ENCODE assay signal across 28 mouse cellular contexts in genomic region chr19:32019722-32020121, GRCm38 (mm10).
DNase-seq lines count a peak whose midpoint lies in the region; ATAC-seq and TF ChIP-seq lines count a peak whose summit lies in the region.
"Had no signal": no experiment of that assay in that cellular context is flagged by ENCODE, and none has a peak within 500 bp of the region (broad histone marks: within the 10 kb centered on the region; RNA-seq: fewer than 3 reads in every experiment).

No protein-coding gene starts in this region.

- TF ChIP-seq EP300 in heart, postnatal 0 days (IDR thresholded peaks at IDR 0.05; ENCODE audit: low read depth), result no peak
- TF ChIP-seq EP300 in stomach, postnatal 0 days (optimal IDR thresholded peaks at IDR 0.05), result no peak

- peaks cover 24% of the 10 kb centered on the region for H3K4me1 ChIP-seq in heart, embryonic 10.5 days
- H3K4me1 ChIP-seq in heart, postnatal 0 days (ENCODE audit: control insufficient read depth, insufficient read depth), result 0 out of 2 replicates have a peak, but pooled peaks cover 8% of the 10 kb centered on the region
- no peaks in the 10 kb centered on the region for H3K4me1 ChIP-seq in stomach, embryonic 14.5 days (ENCODE audit: control insufficient read depth, insufficient read depth, low read length)
- no peaks in the 10 kb centered on the region for H3K4me1 ChIP-seq in stomach, postnatal 0 days (replicated peaks; ENCODE audit: control insufficient read depth, insufficient read depth)
- H3K4me1 ChIP-seq: forebrain, embryonic 13.5 days had no signal

- no peak overlapping the region for H3K4me2 ChIP-seq in heart, postnatal 0 days (ENCODE audit: low read depth, low read length)
- H3K4me2 ChIP-seq in stomach, embryonic 14.5 days (replicated peaks; ENCODE audit: low read depth, low read length), result no peak overlapping the region
- H3K4me2 ChIP-seq in stomach, postnatal 0 days (replicated peaks; ENCODE audit: low read depth), result no peak overlapping the region
- H3K4me2 ChIP-seq: embryonic facial prominence, embryonic 12.5 days; forebrain, embryonic 13.5 days had no signal

- no peak for ATAC-seq in heart, postnatal 0 days (ENCODE audit: insufficient read depth, low read depth)
- ATAC-seq in stomach, embryonic 14.5 days (ENCODE audit: insufficient number of reproducible peaks, insufficient read depth, low FRiP score, low read depth), result 0 out of 2 replicates have a peak, but pooled peaks have one; percentile 23
- ATAC-seq in stomach, postnatal 0 days (ENCODE audit: low FRiP score, low TSS enrichment), result no peak
- ATAC-seq: activated CD4-positive, CD25-positive, alpha-beta regulatory T cell, adult 4 months; CD4-positive, CD25-positive, alpha-beta regulatory T cell, adult 4 months; forebrain, embryonic 13.5 days; inflammation-experienced regulatory T-cells, adult 6 months; midbrain, embryonic 16.5 days had no signal

- H3K36me3 ChIP-seq in heart, embryonic 10.5 days, result peaks cover 12% of the 10 kb centered on the region; the same call in 1 of the 2 replicates
- peaks cover 15% of the 10 kb centered on the region; the same call in 1 of the 2 replicates for H3K36me3 ChIP-seq in heart, postnatal 0 days (replicated peaks; ENCODE audit: control insufficient read depth, insufficient read depth, low read length)
- no peaks in the 10 kb centered on the region for H3K36me3 ChIP-seq in stomach, embryonic 14.5 days (ENCODE audit: control insufficient read depth, insufficient read depth, low read length)
- H3K36me3 ChIP-seq in stomach, postnatal 0 days (ENCODE audit: control insufficient read depth, insufficient read depth, low read length), result no peaks in the 10 kb centered on the region
- H3K36me3 ChIP-seq: embryonic facial prominence, embryonic 12.5 days had no signal

- intact Hi-C loops in heart, postnatal 25 days (cut with DNase I), result no loop called here
- intact Hi-C loops in gastrocnemius, postnatal 14 days (cut with DNase I; ENCODE audit: low total_unique reads), result no loop called here

- no peaks in the 10 kb centered on the region for H3K27me3 ChIP-seq in heart, embryonic 10.5 days (ENCODE audit: insufficient read depth, poor library complexity, severe bottlenecking)
- H3K27me3 ChIP-seq in heart, postnatal 0 days (ENCODE audit: control insufficient read depth, insufficient read depth, low read length), result no peaks in the 10 kb centered on the region
- H3K27me3 ChIP-seq in stomach, embryonic 14.5 days (ENCODE audit: control insufficient read depth, insufficient read depth, low read length), result no peaks in the 10 kb centered on the region
- no peaks in the 10 kb centered on the region for H3K27me3 ChIP-seq in stomach, postnatal 0 days (ENCODE audit: control insufficient read depth, insufficient read depth, low read length)
- H3K27me3 ChIP-seq: embryonic facial prominence, embryonic 12.5 days; forebrain, embryonic 13.5 days had no signal

- H3K27ac ChIP-seq in heart, embryonic 10.5 days, result peak overlapping the region; percentile 81; the same call in 1 of the 2 replicates
- H3K27ac ChIP-seq in heart, postnatal 0 days (ENCODE audit: low read depth), result no peak overlapping the region
- no peak overlapping the region for H3K27ac ChIP-seq in stomach, embryonic 14.5 days (ENCODE audit: low read length)
- H3K27ac ChIP-seq in stomach, postnatal 0 days (replicated peaks), result no peak overlapping the region
- H3K27ac ChIP-seq: embryonic facial prominence, embryonic 12.5 days; forebrain, embryonic 13.5 days; left cerebral cortex, adult 2 months had no signal

- no peak overlapping the region for H3K4me3 ChIP-seq in heart, embryonic 10.5 days
- no peak overlapping the region for H3K4me3 ChIP-seq in heart, postnatal 0 days (ENCODE audit: low read depth, low read length)
- H3K4me3 ChIP-seq in stomach, embryonic 14.5 days (ENCODE audit: low read depth, low read length), result no peak overlapping the region
- H3K4me3 ChIP-seq in stomach, postnatal 0 days (ENCODE audit: low read depth, low read length), result no peak overlapping the region
- H3K4me3 ChIP-seq: embryonic facial prominence, embryonic 12.5 days; erythroblast, embryonic 14.5 days; forebrain, embryonic 13.5 days; left cerebral cortex, adult 2 months had no signal

- WGBS in heart, embryonic 10.5 days, result 15% methylated on average over 8 of the region's 8 CpGs
- WGBS in heart, postnatal 0 days, result 29% methylated on average over 8 of the region's 8 CpGs
- 17% methylated on average over 8 of the region's 8 CpGs for WGBS in stomach, embryonic 14.5 days
- 44% methylated on average over 8 of the region's 8 CpGs for WGBS in stomach, postnatal 0 days

- no peak for TF ChIP-seq CTCF in heart, postnatal 0 days (IDR thresholded peaks at IDR 0.05; ENCODE audit: low read depth)
- TF ChIP-seq CTCF in stomach, postnatal 0 days (IDR thresholded peaks at IDR 0.05; ENCODE audit: low read depth), result no peak

- H3K9ac ChIP-seq in heart, postnatal 0 days (replicated peaks; ENCODE audit: low read depth, low read length), result no peak overlapping the region
- no peak overlapping the region for H3K9ac ChIP-seq in stomach, embryonic 14.5 days (replicated peaks; ENCODE audit: low read depth, low read length)
- H3K9ac ChIP-seq in stomach, postnatal 0 days (ENCODE audit: low read length), result no peak overlapping the region
- H3K9ac ChIP-seq: embryonic facial prominence, embryonic 12.5 days; forebrain, embryonic 13.5 days had no signal

- peak; percentile 74 for DNase-seq in heart, embryonic 10.5 days (ENCODE audit: low spot score)
- DNase-seq in heart, adult 11 months, result no peak
- DNase-seq in heart, postnatal 0 days (ENCODE audit: low spot score), result peak; percentile 12
- no peak for DNase-seq in heart, postnatal 25 days (ENCODE audit: low spot score)
- no peak for DNase-seq in stomach, postnatal 0 days (ENCODE audit: low spot score)
- DNase-seq in gastrocnemius, postnatal 14 days, result no peak
- DNase-seq: adrenal gland, postnatal 14 days; cerebellum, adult 11 months; cerebellum, postnatal 10 days; heart, postnatal 14 days; kidney, adult 9 months; kidney, postnatal 25 days; layer of hippocampus, adult 9-11 months; left cerebral cortex, postnatal 4 days; lung, adult 18-20 months; lung, postnatal 14 days; retina, postnatal 1 day; right cerebral cortex, postnatal 4 days; thymus, postnatal 14 days had no signal

- H3K9me3 ChIP-seq in heart, embryonic 10.5 days, result peaks cover 2% of the 10 kb centered on the region; the same call in 1 of the 2 replicates
- no peaks in the 10 kb centered on the region for H3K9me3 ChIP-seq in heart, postnatal 0 days (replicated peaks; ENCODE audit: control insufficient read depth, low read length)
- H3K9me3 ChIP-seq in stomach, embryonic 14.5 days (ENCODE audit: control insufficient read depth, low read depth, low read length), result no peaks in the 10 kb centered on the region
- no peaks in the 10 kb centered on the region for H3K9me3 ChIP-seq in stomach, postnatal 0 days (ENCODE audit: control insufficient read depth, low read length)
- H3K9me3 ChIP-seq: embryonic facial prominence, embryonic 12.5 days; forebrain, embryonic 13.5 days had no signal

Comparison
In these comparisons a context has a peak if more than half of its experiments do, and no peak if none do; other contexts are left out.
1. DNase-seq: peak in heart, embryonic 10.5 days (single experiment) and heart, postnatal 0 days (single experiment); none in heart, adult 11 months (single experiment), heart, postnatal 25 days (single experiment), stomach, postnatal 0 days (single experiment) and gastrocnemius, postnatal 14 days (single experiment).